Mouse (Mus musculus) testis, adult 2 months (tissue): ENCODE data around the gene 4930568D16Rik.

Source experiments
- CTCF ChIP-seq: fragments of 200-500 bp; IDR thresholded peaks from 2 replicates; pipeline ENCODE4 v1.5.1; 2012; ENCODE audit warnings: low read depth, mild to moderate bottlenecking, inconsistent platforms, low read length, moderate library complexity; ENCODE audit not compliant: control insufficient read depth, insufficient read depth, insufficient replicate concordance
- POLR2A ChIP-seq: fragments of 200-500 bp; IDR thresholded peaks from 2 replicates; pipeline ENCODE4 v1.6.1; 2012; ENCODE audit warnings: low read depth, mild to moderate bottlenecking, inconsistent platforms, low read length, moderate library complexity; ENCODE audit not compliant: control insufficient read depth

GRCm38 (mm10) chr2:35329061-35329460 lies 38.5 kb downstream of the 4930568D16Rik start:
- TF ChIP-seq POLR2A (no peak), CTCF (no peak)
